In the genomic region with DNA sequence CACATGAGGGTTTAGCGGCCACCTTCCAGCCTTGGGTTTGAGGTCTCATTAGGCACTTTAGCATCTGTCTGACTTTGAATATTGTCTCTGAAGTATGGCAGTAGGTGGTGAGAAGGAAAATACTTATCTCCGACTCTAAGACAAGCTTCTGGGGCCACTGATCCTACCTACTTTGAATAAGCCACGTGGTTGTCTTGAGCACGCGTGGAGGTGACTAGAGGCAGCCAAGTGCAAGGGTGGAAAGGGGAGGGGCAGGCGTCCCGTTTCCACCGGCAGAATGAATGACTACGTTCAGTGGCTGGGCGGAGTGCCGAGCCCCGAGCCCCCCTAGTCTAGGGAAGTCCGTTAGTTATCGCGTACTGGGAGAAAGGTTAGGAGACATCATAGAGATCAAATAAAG, we compare ENCODE assay signal across 22 mouse cellular contexts.
A peak's percentile ranks its signal among the peaks of the same experiment; 100 is the strongest.
DNase-seq lines count a peak whose midpoint lies in the region; ATAC-seq and TF ChIP-seq lines count a peak whose summit lies in the region.
"Had no signal": no experiment of that assay in that cellular context is flagged by ENCODE, and none has a peak within 500 bp of the region (broad histone marks: within the 10 kb centered on the region; RNA-seq: fewer than 3 reads in every experiment).

No protein-coding gene starts in this region.

- TF ChIP-seq RAD21 in CH12.LX (IDR thresholded peaks at IDR 0.05; ENCODE audit: low read depth, low read length), result no peak

- no peak overlapping the region for H3K4me2 ChIP-seq in midbrain, postnatal 0 days (ENCODE audit: low read depth, low read length, poor library complexity, severe bottlenecking)
- no peak overlapping the region for H3K4me2 ChIP-seq in midbrain, embryonic 13.5 days (replicated peaks)
- H3K4me2 ChIP-seq in CH12.LX (ENCODE audit: insufficient read depth, low read depth, poor library complexity, severe bottlenecking), result no peak overlapping the region
- no peak overlapping the region for H3K4me2 ChIP-seq in forebrain, embryonic 13.5 days
- H3K4me2 ChIP-seq: embryonic facial prominence, embryonic 12.5 days; forebrain, embryonic 12.5 days; forebrain, embryonic 15.5 days had no signal

- DNase-seq in midbrain, postnatal 0 days (ENCODE audit: low spot score), result no peak
- DNase-seq in CH12.LX (ENCODE audit: extremely low read depth) (no peak), ES-E14 (ENCODE audit: low read depth, low spot score) (no peak)
- no peak for DNase-seq in forebrain, embryonic 10.5 days (ENCODE audit: extremely low spot score, low spot score)
- DNase-seq: adrenal gland, adult 8-10 months; adrenal gland, postnatal 14 days; adrenal gland, postnatal 36 days; B cell, adult 2 months; cerebellum, adult 11-12 months; cerebellum, adult 2 months; cerebellum, adult 9-10 months; cerebellum, postnatal 10 days; cerebellum, postnatal 25 days; forebrain, postnatal 0 days had no signal

- no peak overlapping the region for H3K27ac ChIP-seq in midbrain, postnatal 0 days (ENCODE audit: low read depth, low read length)
- no peak overlapping the region for H3K27ac ChIP-seq in midbrain, embryonic 13.5 days
- H3K27ac ChIP-seq in CH12.LX (ENCODE audit: insufficient read depth, low read depth) (no peak overlapping the region), ES-E14 (ENCODE audit: insufficient read depth, low read depth, low read length, poor library complexity, severe bottlenecking) (no peak overlapping the region)
- H3K27ac ChIP-seq in forebrain, embryonic 10.5 days, result no peak overlapping the region
- no peak overlapping the region for H3K27ac ChIP-seq in forebrain, embryonic 13.5 days
- H3K27ac ChIP-seq: embryonic facial prominence, embryonic 10.5 days; embryonic facial prominence, embryonic 12.5 days; forebrain, embryonic 12.5 days; forebrain, embryonic 15.5 days had no signal

- TF ChIP-seq POLR2A in CH12.LX (IDR thresholded peaks at IDR 0.05; ENCODE audit: low read depth, low read length), result no peak

- 0 out of 2 replicates have a peak overlapping the region, but pooled peaks have one; percentile 25 for H3K9ac ChIP-seq in midbrain, postnatal 0 days (replicated peaks; ENCODE audit: low read length, poor library complexity, severe bottlenecking)
- H3K9ac ChIP-seq in midbrain, embryonic 13.5 days (replicated peaks), result no peak overlapping the region
- H3K9ac ChIP-seq in CH12.LX (ENCODE audit: insufficient read depth, low read depth) (no peak overlapping the region), ES-E14 (ENCODE audit: insufficient read depth, low read depth, low read length, poor library complexity, severe bottlenecking) (peak overlapping the region; percentile 74; the same call in 1 of the 2 replicates)
- no peak overlapping the region for H3K9ac ChIP-seq in forebrain, embryonic 13.5 days
- H3K9ac ChIP-seq: embryonic facial prominence, embryonic 12.5 days; forebrain, embryonic 12.5 days; forebrain, embryonic 15.5 days; forebrain, postnatal 0 days had no signal

- 92% methylated on average over 15 of the region's 15 CpGs for WGBS in midbrain, postnatal 0 days
- 89% methylated on average over 15 of the region's 15 CpGs for WGBS in midbrain, embryonic 13.5 days
- WGBS in forebrain, embryonic 10.5 days, result 95% methylated on average over 15 of the region's 15 CpGs
- WGBS in forebrain, embryonic 13.5 days, result 90% methylated on average over 15 of the region's 15 CpGs

- no peak overlapping the region for H3K4me3 ChIP-seq in midbrain, postnatal 0 days (ENCODE audit: low read depth, low read length)
- H3K4me3 ChIP-seq in midbrain, embryonic 13.5 days (replicated peaks), result no peak overlapping the region
- H3K4me3 ChIP-seq in CH12.LX (replicated peaks in 1 of 3; ENCODE audit: low read depth in 2 of 3, low read length in 2 of 3, poor library complexity in 1 of 3) (no peak overlapping the region), ES-E14 (ENCODE audit: insufficient read depth in 1 of 2, low read depth in 1 of 2, low read length in 2 of 2, poor library complexity in 1 of 2, severe bottlenecking in 1 of 2) (peak overlapping the region in 1 of 2 experiments; percentile 84; a peak in 2 of 4 replicates)
- H3K4me3 ChIP-seq in forebrain, embryonic 10.5 days, result no peak overlapping the region
- H3K4me3 ChIP-seq in forebrain, embryonic 13.5 days, result no peak overlapping the region
- H3K4me3 ChIP-seq: embryonic facial prominence, embryonic 10.5 days; embryonic facial prominence, embryonic 12.5 days; forebrain, embryonic 12.5 days; forebrain, embryonic 15.5 days had no signal

- in situ Hi-C loops in CH12.LX (cut with MboI; ENCODE audit: low pct_ligation_motif_present, low pct_unique_long_range_greater_than_20kb, low sequenced_read_pairs), result no loop called here
- in situ Hi-C loops in ES-E14 (cut with MboI; ENCODE audit: low sequenced_read_pairs in 2 of 2, unreplicated experiment in 2 of 2), result no loop called here

- no peak for TF ChIP-seq EP300 in CH12.LX (IDR thresholded peaks at IDR 0.05; ENCODE audit: low read length)

- H3K9me3 ChIP-seq in midbrain, postnatal 0 days (ENCODE audit: low read length), result no peaks in the 10 kb centered on the region
- no peaks in the 10 kb centered on the region for H3K9me3 ChIP-seq in midbrain, embryonic 13.5 days
- H3K9me3 ChIP-seq in CH12.LX (replicated peaks; ENCODE audit: low read length), result no peaks in the 10 kb centered on the region
- no peaks in the 10 kb centered on the region for H3K9me3 ChIP-seq in ES-E14 (ENCODE audit: control insufficient read depth, insufficient read depth, low read depth, low read length)
- H3K9me3 ChIP-seq in forebrain, embryonic 10.5 days, result no peaks in the 10 kb centered on the region
- no peaks in the 10 kb centered on the region for H3K9me3 ChIP-seq in forebrain, embryonic 13.5 days (replicated peaks)
- H3K9me3 ChIP-seq: embryonic facial prominence, embryonic 10.5 days; embryonic facial prominence, embryonic 12.5 days; forebrain, embryonic 12.5 days; forebrain, embryonic 15.5 days had no signal

- dilution Hi-C loops in CH12.LX (cut with MboI; ENCODE audit: extremely low pct_ligation_motif_present, extremely low pct_unique_long_range_greater_than_20kb, low sequenced_read_pairs), result no loop called here

- no peaks in the 10 kb centered on the region for H3K4me1 ChIP-seq in midbrain, postnatal 0 days (ENCODE audit: insufficient read depth, low read length)
- no peaks in the 10 kb centered on the region for H3K4me1 ChIP-seq in midbrain, embryonic 13.5 days (replicated peaks)
- H3K4me1 ChIP-seq in CH12.LX (ENCODE audit: control insufficient read depth in 1 of 2, insufficient read depth in 2 of 2), result peaks cover 6 to 34% of the 10 kb centered on the region in 2 experiments; a peak in 3 of 4 replicates
- H3K4me1 ChIP-seq in ES-E14 (ENCODE audit: control insufficient read depth in 2 of 2, insufficient read depth in 2 of 2, low read length in 2 of 2, poor library complexity in 1 of 2), result peaks cover 0 to 3% of the 10 kb centered on the region in 2 experiments; a peak in 1 of 4 replicates
- H3K4me1 ChIP-seq in forebrain, embryonic 10.5 days, result peaks cover 8% of the 10 kb centered on the region
- H3K4me1 ChIP-seq in forebrain, embryonic 13.5 days, result no peaks in the 10 kb centered on the region
- H3K4me1 ChIP-seq: forebrain, embryonic 12.5 days; forebrain, embryonic 15.5 days had no signal

- ATAC-seq in midbrain, postnatal 0 days (ENCODE audit: low FRiP score), result no peak
- no peak for ATAC-seq in midbrain, embryonic 13.5 days
- no peak for ATAC-seq in forebrain, embryonic 13.5 days
- ATAC-seq: activated CD4-positive, CD25-positive, alpha-beta regulatory T cell, adult 4 months; CD4-positive, CD25-positive, alpha-beta regulatory T cell, adult 4 months; forebrain, embryonic 15.5 days; forebrain, postnatal 0 days had no signal

- TF ChIP-seq CTCF in midbrain, postnatal 0 days (IDR thresholded peaks at IDR 0.05), result no peak
- TF ChIP-seq CTCF in CH12.LX (conservative IDR thresholded peaks at IDR 0.05 in 1 of 2, IDR thresholded peaks at IDR 0.05 in 1 of 2; ENCODE audit: low read depth in 2 of 2, low read length in 2 of 2), result no peak

- peaks cover 37% of the 10 kb centered on the region for H3K36me3 ChIP-seq in midbrain, postnatal 0 days (ENCODE audit: insufficient read depth, low read length)
- H3K36me3 ChIP-seq in midbrain, embryonic 13.5 days, result peaks cover 71% of the 10 kb centered on the region
- H3K36me3 ChIP-seq in CH12.LX (replicated peaks in 1 of 2; ENCODE audit: control insufficient read depth in 1 of 2, insufficient read depth in 1 of 2, low read length in 1 of 2), result peaks cover 4 to 39% of the 10 kb centered on the region in 2 experiments
- peaks cover 18% of the 10 kb centered on the region; the same call in 1 of the 2 replicates for H3K36me3 ChIP-seq in ES-E14 (ENCODE audit: control insufficient read depth, insufficient read depth, low read length, poor library complexity, severe bottlenecking)
- H3K36me3 ChIP-seq in forebrain, embryonic 10.5 days (replicated peaks), result peaks cover 83% of the 10 kb centered on the region
- peaks cover 66% of the 10 kb centered on the region for H3K36me3 ChIP-seq in forebrain, embryonic 13.5 days (ENCODE audit: poor library complexity, severe bottlenecking)

- no peaks in the 10 kb centered on the region for H3K79me2 ChIP-seq in CH12.LX (replicated peaks; ENCODE audit: control insufficient read depth, extremely low read depth, insufficient read depth, poor library complexity, severe bottlenecking)

- no peaks in the 10 kb centered on the region for H3K27me3 ChIP-seq in midbrain, postnatal 0 days (ENCODE audit: insufficient read depth, low read length)
- no peaks in the 10 kb centered on the region for H3K27me3 ChIP-seq in midbrain, embryonic 13.5 days
- H3K27me3 ChIP-seq in CH12.LX (replicated peaks), result no peaks in the 10 kb centered on the region
- no peaks in the 10 kb centered on the region for H3K27me3 ChIP-seq in forebrain, embryonic 10.5 days (ENCODE audit: poor library complexity, severe bottlenecking)
- H3K27me3 ChIP-seq in forebrain, embryonic 13.5 days, result no peaks in the 10 kb centered on the region
- H3K27me3 ChIP-seq: embryonic facial prominence, embryonic 12.5 days; forebrain, embryonic 12.5 days; forebrain, embryonic 15.5 days had no signal

TF ChIP-seq in CH12.LX, 34 proteins besides CTCF, POLR2A, EP300 and RAD21 (continues in another document):
- TF ChIP-seq USF2 (conservative IDR thresholded peaks at IDR 0.05; ENCODE audit: low read depth, low read length), result no peak
- no peak for TF ChIP-seq SMC3 (IDR thresholded peaks at IDR 0.05; ENCODE audit: low read depth, low read length)
- TF ChIP-seq MEF2A (IDR thresholded peaks at IDR 0.05; ENCODE audit: borderline replicate concordance, low read depth, low read length), result no peak
- no peak for TF ChIP-seq ZMIZ1 (IDR thresholded peaks at IDR 0.05; ENCODE audit: low read depth, low read length)
- TF ChIP-seq SIN3A (IDR thresholded peaks at IDR 0.05; ENCODE audit: low read length), result no peak

TF ChIP-seq in ES-E14, 5 proteins besides CTCF, POLR2A, EP300 and RAD21:
- TF ChIP-seq CHD2 (IDR thresholded peaks at IDR 0.05; ENCODE audit: low read depth, low read length), result no peak
- no peak for TF ChIP-seq ZC3H11A (IDR thresholded peaks at IDR 0.05; ENCODE audit: borderline replicate concordance, low read depth, low read length)
- TF ChIP-seq ZNF384 (IDR thresholded peaks at IDR 0.05; ENCODE audit: low read depth, low read length), result no peak
- TF ChIP-seq MAFK (IDR thresholded peaks at IDR 0.05; ENCODE audit: insufficient read depth, low read depth, low read length), result no peak
- TF ChIP-seq HCFC1 (IDR thresholded peaks at IDR 0.05; ENCODE audit: borderline replicate concordance, insufficient read depth, low read length), result no peak
TF ChIP-seq in ES-E14: peak in this region for 0.

Comparison
In these comparisons a context has a peak if more than half of its experiments do, and no peak if none do; other contexts are left out.
1. H3K9ac ChIP-seq: peak in midbrain, postnatal 0 days (single experiment) and ES-E14 (single experiment); none in midbrain, embryonic 13.5 days (single experiment), CH12.LX (single experiment) and forebrain, embryonic 13.5 days (single experiment).